Mouse (Mus musculus) hindbrain, postnatal 0 days (tissue): Measurements from ENCODE around the gene Meis3. TPM values are rescaled to one million over a fixed set of nuclear protein-coding genes. Genes with fewer than 3 reads are reported as not detected.

ENCODE experiments used
- ATAC-seq: fragments of 200-750 bp; cut with Nextera tagmentation; 2 replicates; pipeline ENCODE4 v1.8.0; 2017; ENCODE audit warnings: mild to moderate bottlenecking, moderate TSS enrichment, moderate library complexity
- DNase-seq: peaks from one replicate; pipeline ENCODE4 v3.0.0-alpha.2; 2015; ENCODE audit warnings: low spot score
- H3K27ac ChIP-seq: fragments of 300-500 bp; sonication (generic); 2 replicates; pipeline ENCODE4 v1.5.1; 2014; ENCODE audit warnings: mild to moderate bottlenecking
- H3K27me3 ChIP-seq: fragments of 300-500 bp; sonication (generic); 2 replicates; pipeline ENCODE4 v1.6.1; 2014; ENCODE audit warnings: low read length, mixed read lengths; ENCODE audit not compliant: insufficient read depth
- H3K36me3 ChIP-seq: fragments of 300-500 bp; sonication (generic); 2 replicates; pipeline ENCODE4 v1.6.1; 2014; ENCODE audit warnings: low read length, mixed read lengths; ENCODE audit not compliant: insufficient read depth
- H3K4me1 ChIP-seq: fragments of 300-500 bp; sonication (generic); 2 replicates; pipeline ENCODE4 v1.6.1; 2014; ENCODE audit warnings: antibody characterized with exemption, low read length, mixed read lengths; ENCODE audit not compliant: insufficient read depth
- H3K4me2 ChIP-seq: fragments of 300-500 bp; sonication (generic); 2 replicates; pipeline ENCODE4 v1.6.1; 2014; ENCODE audit warnings: low read depth, mild to moderate bottlenecking, low read length, moderate library complexity, mixed read lengths
- H3K4me3 ChIP-seq: fragments of 300-500 bp; sonication (generic); 2 replicates; pipeline ENCODE4 v1.5.1; 2014; ENCODE audit warnings: low read length
- H3K9ac ChIP-seq: fragments of 300-500 bp; sonication (generic); replicated peaks from 2 replicates; pipeline ENCODE4 v1.6.1; 2014; ENCODE audit warnings: mild to moderate bottlenecking, low read length, moderate library complexity, mixed read lengths
- H3K9me3 ChIP-seq: fragments of 300-500 bp; sonication (generic); 2 replicates; pipeline ENCODE4 v1.6.1; 2016; ENCODE audit warnings: low read length, mixed read lengths
- CTCF ChIP-seq: IDR thresholded peaks from 2 replicates; pipeline ENCODE4 v1.5.1; 2016; ENCODE audit warnings: antibody characterized with exemption, control low read depth, low read depth
- WGBS: fragments of 180-500 bp; shearing (Covaris S2); extraction: QIAGEN DNeasy Blood & Tissue Kit; methylation state at CpG from one replicate; pipeline ENCODE4 v1.1.7; 2014; 5-methylcytosine and 5-hydroxymethylcytosine counted together
- polyA plus RNA-seq: library from polyadenylated mRNA; unstranded; fragments of >200 nt; fragmentation: Nextera tagmentation; extraction: Ambion mirVana; gene quantifications from 2 replicates; pipeline ENCODE4 v1.2.1, GENCODE M21; 2015
- total RNA-seq: library from RNA; depleted of rRNA; stranded (reverse); fragments of >200 nt; gene quantifications from 2 replicates; pipeline ENCODE4 v1.2.3, GENCODE M21; 2014

Gene Meis3
- total and polyA plus RNA-seq, 2 experiments from 2014 or later: 81.3 to 84.6 TPM

DNA sequence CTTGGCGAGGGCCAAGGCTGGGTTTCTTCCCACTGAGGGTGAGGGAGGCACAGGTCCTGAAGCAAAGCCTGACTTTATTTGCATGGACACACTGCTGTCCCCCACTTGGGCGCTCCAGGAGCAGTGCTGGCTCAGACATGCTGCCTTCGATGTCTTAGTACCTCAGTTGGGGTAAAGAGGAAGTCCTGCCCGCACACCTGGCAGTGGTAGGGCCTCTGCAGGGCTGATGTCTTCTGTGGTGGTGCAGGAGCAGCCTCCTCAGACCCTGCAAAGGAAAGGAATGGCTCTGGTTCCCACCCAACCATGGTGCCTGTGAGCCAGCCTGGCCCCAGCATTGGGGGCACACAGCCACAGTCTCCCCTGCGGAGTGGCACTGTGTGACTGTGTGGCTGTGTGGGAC, 22.3 kb downstream of the Meis3 start:
- TF ChIP-seq CTCF: no peak
- ATAC-seq (no peak), DNase-seq (no peak)
- H3K9ac ChIP-seq: no peak overlapping the region
- no peak overlapping the region for H3K4me3 ChIP-seq
- peaks cover 39% of the 10 kb centered on the region for H3K36me3 ChIP-seq
- no peaks in the 10 kb centered on the region for H3K27me3 ChIP-seq
- no peak overlapping the region for H3K4me2 ChIP-seq
- H3K9me3 ChIP-seq: no peaks in the 10 kb centered on the region
- H3K27ac ChIP-seq: no peak overlapping the region
- 91% methylated on average over 5 of the region's 5 CpGs for WGBS
- H3K4me1 ChIP-seq: no peaks in the 10 kb centered on the region

DNA sequence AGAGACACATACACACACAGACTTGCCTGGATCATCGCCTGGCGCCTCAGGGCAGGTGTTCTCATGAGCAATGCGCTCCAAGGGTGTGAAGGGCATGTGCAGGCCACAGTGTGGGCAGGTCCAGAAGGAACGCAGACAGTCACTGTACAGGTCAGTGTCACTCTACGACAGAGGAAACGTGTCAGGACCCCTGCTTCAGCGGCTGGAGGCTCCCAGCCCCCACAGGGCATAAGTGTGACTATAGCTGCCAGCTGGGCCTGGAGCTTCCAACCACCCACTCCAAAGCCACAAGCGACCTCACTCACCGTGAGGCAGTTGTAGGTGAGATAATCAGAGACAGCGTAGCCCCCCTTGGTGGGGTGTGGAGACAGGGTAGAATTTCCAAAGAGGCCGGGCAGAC, 23.6 kb downstream of the Meis3 start:
- Histone ChIP-seq H3K27me3 (no peaks in the 10 kb centered on the region), H3K36me3 (peaks cover 46% of the 10 kb centered on the region), H3K9me3 (no peaks in the 10 kb centered on the region), H3K27ac (no peak overlapping the region), H3K9ac (no peak overlapping the region), H3K4me3 (no peak overlapping the region), H3K4me1 (no peaks in the 10 kb centered on the region), H3K4me2 (no peak overlapping the region)
- 87% methylated on average over 11 of the region's 11 CpGs for WGBS
- TF ChIP-seq CTCF: no peak
- DNase-seq (no peak), ATAC-seq (no peak)

DNA sequence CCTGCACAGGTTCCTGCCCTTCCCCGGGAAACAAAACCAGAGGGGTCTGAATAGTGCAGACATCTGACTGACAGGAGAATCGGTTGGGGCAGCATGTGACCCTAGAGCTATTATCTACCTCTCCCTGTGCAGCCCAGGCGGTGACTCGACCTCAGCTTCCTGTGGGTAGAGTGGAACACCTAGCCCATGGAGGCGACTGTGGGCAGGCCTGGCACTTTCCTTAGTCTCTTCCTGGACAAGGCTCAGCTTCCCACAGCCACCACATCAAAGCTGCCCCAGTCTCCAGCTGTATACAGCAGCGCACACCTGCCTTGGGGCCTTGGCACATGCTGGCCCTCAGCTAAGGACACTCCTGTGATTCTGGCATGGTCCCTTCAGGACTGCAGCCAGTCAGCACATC, 26.2 kb downstream of the Meis3 start:
- TF ChIP-seq CTCF: no peak
- no peak overlapping the region for H3K4me2 ChIP-seq
- H3K27ac ChIP-seq: no peak overlapping the region
- H3K4me3 ChIP-seq: no peak overlapping the region
- H3K9ac ChIP-seq: no peak overlapping the region
- no peaks in the 10 kb centered on the region for H3K9me3 ChIP-seq
- H3K27me3 ChIP-seq: no peaks in the 10 kb centered on the region
- 80% methylated on average over 6 of the region's 6 CpGs for WGBS
- DNase-seq: no peak
- no peak for ATAC-seq
- no peaks in the 10 kb centered on the region for H3K4me1 ChIP-seq
- peaks cover 62% of the 10 kb centered on the region for H3K36me3 ChIP-seq

DNA sequence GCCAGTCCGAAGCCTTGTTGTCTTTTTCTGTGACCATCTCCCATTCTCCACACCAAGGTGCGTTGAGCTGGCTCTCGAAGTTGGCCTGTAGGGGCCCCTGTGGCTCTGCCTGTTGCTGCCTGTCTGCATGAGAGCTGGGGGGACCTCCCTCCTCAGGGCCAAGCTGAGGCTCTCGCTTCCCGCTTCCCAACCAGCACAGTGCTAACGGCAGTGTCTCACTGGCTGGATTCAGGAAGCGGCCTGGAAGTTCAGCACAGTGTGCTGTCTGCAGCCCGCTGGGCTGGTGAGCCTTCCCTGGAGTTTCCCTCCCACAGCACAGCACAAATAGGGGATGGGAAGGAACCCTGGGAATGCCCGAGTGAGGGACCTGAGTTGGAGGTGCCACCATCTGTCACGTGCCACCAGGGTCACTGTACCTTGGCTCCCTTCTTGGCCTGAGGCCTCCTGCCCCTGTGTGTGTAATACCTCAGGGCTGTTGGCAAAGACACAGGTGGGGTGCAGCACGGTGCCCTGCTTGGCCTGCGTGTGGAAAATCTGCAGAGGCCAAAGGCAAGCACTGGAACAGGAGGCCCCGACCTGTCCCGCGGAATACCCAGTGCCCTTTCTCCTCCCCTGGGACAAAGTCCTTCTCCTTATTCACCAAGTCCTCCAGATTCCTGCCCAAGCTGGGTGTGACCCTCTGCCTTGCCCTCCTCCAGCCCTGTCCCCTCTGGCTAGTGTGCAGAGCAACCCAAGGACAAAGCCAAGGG, 28.0 kb downstream of the Meis3 start:
- 85% methylated on average over 15 of the region's 15 CpGs for WGBS
- Histone ChIP-seq H3K9me3 (no peaks in the 10 kb centered on the region), H3K4me3 (no peak overlapping the region), H3K4me1 (no peaks in the 10 kb centered on the region), H3K27ac (no peak overlapping the region), H3K36me3 (peaks cover 58% of the 10 kb centered on the region), H3K27me3 (no peaks in the 10 kb centered on the region), H3K4me2 (no peak overlapping the region), H3K9ac (no peak overlapping the region)
- peak; percentile 7; the same call in 1 of the 2 replicates for TF ChIP-seq CTCF
- ATAC-seq (no peak), DNase-seq (no peak)

DNA sequence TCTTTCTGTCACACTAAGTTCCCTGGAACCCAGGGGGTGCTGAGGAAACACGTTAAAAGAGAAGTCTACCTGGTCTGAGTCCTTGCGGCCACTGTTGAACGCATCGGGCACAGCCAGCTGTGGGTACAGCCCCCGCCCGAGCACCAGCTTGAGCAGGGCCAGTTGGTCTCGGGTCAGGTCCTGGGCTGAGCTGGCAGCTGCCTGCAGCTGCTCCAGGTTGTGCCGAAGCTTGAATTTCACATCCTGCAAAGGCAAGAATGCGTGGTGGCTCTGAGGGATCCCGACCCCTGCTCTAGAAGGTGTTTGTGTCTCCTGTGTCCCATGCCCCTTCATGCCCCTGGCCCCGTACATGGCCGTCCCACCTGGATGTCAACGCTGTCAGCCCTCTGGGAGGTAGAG, 28.6 kb downstream of the Meis3 start:
- DNase-seq (no peak), ATAC-seq (no peak)
- H3K4me2 ChIP-seq: no peak overlapping the region
- H3K4me1 ChIP-seq: no peaks in the 10 kb centered on the region
- H3K9ac ChIP-seq: no peak overlapping the region
- no peak overlapping the region for H3K27ac ChIP-seq
- WGBS: 92% methylated on average over 13 of the region's 13 CpGs
- H3K9me3 ChIP-seq: no peaks in the 10 kb centered on the region
- peaks cover 52% of the 10 kb centered on the region for H3K36me3 ChIP-seq
- no peak overlapping the region for H3K4me3 ChIP-seq
- no peaks in the 10 kb centered on the region for H3K27me3 ChIP-seq
- TF ChIP-seq CTCF: no peak

DNA sequence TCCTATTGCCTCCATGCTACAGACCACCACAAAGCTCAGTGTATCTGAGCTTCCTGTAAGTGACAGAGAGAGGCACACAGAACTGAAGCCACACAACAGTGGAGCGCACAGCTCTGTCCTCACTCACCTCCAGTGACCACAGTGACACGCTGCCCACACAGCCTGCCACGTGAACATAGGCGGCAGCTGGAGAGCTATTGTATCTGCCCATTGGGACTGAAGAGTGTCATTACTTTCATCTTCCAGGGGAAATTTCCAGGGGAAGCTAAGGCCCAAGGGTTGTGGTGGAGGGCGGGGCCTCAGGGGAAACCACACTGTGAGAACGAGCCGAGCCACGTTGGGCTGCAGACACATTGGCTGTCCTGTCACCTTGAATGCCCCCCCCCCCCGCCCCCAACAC, 29.9 kb downstream of the Meis3 start:
- Histone ChIP-seq H3K4me2 (no peak overlapping the region), H3K4me1 (no peaks in the 10 kb centered on the region), H3K9ac (no peak overlapping the region), H3K27ac (no peak overlapping the region), H3K9me3 (no peaks in the 10 kb centered on the region), H3K4me3 (no peak overlapping the region), H3K27me3 (no peaks in the 10 kb centered on the region), H3K36me3 (peaks cover 42% of the 10 kb centered on the region)
- no peak for ATAC-seq
- 80% methylated on average over 9 of the region's 9 CpGs for WGBS
- no peak for TF ChIP-seq CTCF
- no peak for DNase-seq

DNA sequence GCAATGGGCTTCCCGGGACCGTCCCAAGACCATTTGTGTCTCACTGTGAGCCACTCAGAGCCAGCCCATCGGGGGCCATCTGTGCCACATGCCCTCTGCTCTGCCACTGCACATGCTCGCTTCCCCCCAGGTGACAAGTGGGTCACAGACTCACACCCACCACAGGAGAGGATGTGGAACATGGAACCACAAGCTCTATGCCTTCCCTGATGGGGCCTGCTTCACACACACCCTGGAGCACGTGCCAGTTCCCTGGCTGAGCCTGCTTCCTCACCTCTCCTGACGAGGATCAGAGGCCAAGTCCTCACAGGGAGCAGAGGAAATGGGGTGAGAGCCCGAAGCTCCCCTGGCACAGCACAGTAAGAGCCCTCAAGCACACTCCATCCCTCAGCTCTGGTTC, 32.2 kb downstream of the Meis3 start:
- WGBS: 83% methylated on average over 7 of the region's 7 CpGs
- no peak overlapping the region for H3K4me2 ChIP-seq
- no peak for ATAC-seq
- no peak for TF ChIP-seq CTCF
- no peaks in the 10 kb centered on the region for H3K4me1 ChIP-seq
- no peaks in the 10 kb centered on the region for H3K9me3 ChIP-seq
- H3K27ac ChIP-seq: no peak overlapping the region
- DNase-seq: no peak
- H3K27me3 ChIP-seq: no peaks in the 10 kb centered on the region
- peaks cover 37% of the 10 kb centered on the region for H3K36me3 ChIP-seq
- no peak overlapping the region for H3K9ac ChIP-seq
- H3K4me3 ChIP-seq: no peak overlapping the region
